Mouse (Mus musculus) right cerebral cortex, adult 2 months (tissue): Measurements from ENCODE around the gene Card11.
A peak's percentile ranks its signal among the peaks of the same experiment; 100 is the strongest.

ENCODE experiments used
- DNase-seq, 2 experiments: peaks; one replicate each; pipeline ENCODE4 v3.0.0; 2021 to 2022; ENCODE audit warnings: low spot score in 2 of 2

Card11 gene

DNA sequence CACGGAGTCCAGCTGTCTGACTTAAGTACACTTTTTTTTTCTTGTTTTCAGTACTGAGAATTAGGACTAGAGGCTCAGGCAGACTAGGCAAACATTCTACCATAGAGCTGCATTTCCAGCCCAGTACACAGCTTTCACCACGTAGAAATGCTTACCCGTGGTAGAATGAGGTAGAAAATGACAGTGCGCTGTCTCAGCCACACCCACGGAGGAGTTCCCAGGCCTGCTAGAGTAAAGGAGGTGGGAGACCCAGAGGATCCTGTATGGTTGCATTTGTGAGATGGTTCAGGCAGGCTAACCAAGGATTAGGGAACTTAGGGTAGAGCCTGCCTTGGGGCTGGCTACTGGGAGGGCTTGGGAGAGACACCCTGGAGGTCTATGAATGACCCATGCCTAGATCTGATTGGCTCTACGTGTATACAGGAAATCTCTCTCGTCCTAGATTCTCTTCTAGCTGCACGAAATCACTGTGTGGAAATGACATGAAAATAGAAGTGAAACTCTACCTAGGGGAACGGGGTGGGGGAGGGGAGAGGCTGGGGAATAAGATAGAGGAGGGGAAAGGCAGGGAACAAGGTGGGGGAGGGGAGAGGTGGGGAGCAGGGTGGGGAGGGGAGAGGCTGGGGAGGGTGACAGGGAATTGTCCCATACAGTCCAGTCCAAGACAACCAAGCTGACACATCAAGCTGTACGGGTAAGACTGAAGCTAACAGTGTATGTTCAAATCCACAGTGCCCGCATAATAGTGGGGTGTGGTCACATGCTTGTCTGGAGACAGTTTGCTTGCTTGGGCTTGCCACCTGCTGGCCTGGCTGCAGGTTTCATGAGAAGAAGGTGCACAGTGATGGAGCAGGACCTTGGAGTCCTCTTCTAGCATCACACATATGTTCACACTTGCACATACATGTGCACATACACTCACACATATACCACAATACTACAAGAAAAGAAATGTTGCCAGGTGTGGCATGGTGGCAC is 8.0 kb downstream of the Card11 start:
- no peak for DNase-seq

DNA sequence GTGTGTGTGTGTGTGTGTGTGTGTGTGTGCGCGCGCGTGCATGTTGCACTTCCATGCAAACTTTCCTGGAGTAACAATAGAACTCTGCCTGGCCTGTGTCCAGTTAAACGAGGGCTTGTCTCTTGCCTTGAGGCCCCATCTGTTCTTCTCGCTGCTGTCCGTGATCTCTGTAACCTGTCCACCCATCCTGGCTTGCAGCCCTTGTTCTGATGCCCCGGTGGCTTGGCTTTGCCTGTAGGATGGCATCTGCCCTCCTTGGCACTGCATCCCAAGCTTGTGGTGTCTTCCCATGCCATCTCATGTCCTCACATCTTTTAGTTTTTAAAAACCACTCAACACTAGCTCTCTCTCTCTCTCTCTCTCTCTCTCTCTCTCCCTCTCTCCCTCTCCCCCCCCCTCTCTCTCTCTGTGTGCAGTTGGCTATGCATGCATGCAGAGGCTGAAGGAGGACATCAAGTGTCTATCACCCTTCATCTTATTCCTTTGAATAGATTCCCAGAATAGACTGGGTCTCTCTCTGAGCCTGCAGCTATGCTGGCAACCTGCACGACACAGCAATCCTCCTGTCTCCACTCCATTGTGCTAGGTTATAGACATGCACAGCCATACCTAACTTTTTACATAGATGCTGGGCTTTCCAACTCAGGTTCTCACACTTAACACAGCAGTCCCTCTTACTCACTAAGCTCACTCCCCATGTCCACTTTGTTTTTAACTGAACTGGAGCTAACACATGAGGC is 14.9 kb downstream of the Card11 start:
- DNase-seq, result no peak

DNA sequence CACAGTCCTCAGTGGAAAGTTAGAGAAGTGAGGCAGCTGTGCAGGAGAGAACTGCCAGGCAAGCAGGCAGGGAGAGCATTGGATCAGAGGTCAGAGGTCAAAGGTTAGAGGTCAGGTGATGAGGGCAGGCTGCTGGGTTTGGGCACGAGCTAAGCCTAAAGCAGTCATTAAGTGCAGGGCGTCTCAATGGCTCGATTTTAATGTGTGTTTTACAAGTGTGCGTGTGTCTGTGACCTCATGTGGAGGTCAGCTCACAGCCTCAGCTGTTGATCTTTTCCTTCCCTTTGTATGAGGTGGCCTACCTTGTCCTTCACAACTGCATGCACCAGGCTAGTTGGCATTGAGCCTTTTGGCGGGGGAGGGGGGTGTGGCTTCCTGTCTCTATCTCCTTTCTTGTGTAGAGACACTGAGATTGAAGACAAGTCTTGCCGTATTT is 19.0 kb downstream of the Card11 start:
- no peak for DNase-seq

DNA sequence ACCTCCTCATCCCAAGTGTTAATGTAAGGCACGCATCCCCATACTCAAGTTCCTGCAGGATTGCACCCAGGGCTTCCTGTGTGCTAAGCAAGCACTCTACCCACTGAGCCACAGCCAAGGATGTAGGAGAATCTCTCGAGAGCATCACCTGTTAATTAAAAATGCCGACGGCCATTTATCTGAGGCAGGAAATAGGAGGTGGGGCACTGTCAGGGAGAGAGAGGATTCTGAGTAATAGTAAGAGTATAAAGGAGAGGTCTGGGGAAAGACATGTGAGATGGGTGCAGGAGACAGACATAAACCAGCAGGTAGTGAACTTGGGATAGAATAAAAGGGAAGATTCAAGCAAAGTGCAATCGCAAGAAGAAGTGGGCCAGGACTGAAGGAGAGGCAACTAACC is 19.6 kb downstream of the Card11 start:
- DNase-seq, result no peak

DNA sequence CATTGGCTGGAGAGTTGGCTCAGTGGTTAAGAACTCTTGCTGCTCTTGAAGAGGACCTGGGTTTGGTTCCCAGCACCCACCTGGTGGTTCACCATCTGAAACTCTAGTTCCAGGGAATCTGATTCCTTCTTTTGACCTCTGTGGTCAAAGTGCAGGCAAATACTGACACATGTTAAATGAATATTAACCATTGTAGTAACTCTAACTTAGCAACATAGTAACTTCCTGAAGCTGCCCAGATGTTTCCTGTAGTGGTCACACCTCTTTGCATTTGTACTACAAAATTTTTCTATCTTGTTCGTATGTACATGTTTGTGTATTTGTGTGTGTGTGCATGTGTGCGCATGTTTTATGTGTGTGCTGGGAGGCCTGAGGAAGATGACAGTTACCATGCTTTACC is 20.3 kb downstream of the Card11 start:
- DNase-seq, result no peak

DNA sequence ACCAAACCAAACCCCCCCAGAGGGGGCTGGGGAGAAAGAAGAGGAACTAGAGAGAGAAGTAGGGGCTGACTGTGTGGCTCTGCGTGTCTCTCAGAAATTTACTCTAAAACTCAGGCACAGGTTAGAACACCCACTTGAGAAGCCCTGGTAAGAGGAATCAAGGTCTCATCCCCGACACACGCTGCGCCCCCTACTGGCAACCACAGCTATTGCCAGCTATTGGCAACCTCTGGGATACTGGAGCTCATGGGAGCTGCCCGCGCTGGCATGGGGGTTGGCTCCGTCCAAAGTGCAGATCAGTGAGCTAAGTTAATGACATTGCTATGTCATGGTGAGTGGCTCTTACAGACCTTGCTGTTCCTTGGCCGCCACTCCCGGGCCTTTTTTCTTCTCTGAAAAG is 37.4 kb downstream of the Card11 start:
- peak; percentile 55 to 56 for DNase-seq

DNA sequence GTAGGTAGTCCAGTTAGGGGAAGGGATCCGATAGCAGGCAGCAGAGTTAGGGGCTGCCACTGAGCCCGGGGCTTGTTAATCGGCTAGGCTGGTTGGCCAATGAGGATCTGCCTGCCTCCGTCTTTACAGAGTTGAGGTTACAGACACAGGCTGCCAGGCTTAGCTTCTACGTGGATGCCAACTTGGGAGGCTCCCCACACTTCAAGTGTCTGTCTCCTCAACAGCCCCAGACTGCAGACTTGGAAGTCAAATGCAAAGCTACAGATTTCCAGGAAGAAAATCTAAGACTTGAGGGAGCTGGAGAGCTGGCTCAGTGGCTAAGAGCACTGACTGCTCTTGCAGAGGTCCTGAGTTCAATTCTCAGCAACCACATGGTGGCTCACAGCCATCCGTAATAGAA is 39.6 kb downstream of the Card11 start:
- DNase-seq, result no peak

DNA sequence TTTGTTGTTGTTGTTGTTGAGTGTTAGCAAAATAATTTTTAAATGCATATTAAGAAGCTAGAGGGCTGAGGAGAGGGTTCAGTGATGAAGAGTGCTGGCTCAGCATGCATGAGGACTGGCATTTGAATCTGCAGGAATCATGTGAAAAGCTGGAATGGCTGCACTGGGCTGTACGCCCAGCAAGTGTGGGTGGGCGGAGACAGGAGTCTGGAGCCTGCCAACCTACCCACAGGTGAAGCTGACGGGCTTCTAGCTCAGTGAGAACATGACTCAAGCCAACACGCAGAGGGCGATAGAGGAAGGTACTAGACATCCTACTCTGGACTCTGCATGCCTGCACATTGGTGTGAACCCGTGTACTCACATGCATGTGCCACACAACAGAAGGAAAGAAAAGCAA is 41.2 kb downstream of the Card11 start:
- DNase-seq, result peak; percentile 63 to 75

DNA sequence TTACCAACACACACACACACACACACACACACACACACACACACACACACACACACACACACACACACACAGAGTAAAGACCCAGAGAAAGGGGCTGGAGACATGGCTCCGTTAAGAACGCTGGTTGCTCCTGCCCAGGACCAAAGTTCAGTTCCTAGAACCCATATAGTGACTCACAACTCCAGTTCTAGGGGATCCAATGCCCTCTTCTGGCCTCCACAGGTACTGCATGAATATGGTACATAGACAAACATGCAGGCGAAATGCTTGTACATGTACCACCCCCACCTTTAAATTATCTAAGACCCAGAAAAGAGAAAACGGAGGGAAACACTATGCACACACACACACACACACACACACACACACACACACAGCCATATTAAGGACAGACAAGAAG is 43.3 kb downstream of the Card11 start:
- no peak for DNase-seq

DNA sequence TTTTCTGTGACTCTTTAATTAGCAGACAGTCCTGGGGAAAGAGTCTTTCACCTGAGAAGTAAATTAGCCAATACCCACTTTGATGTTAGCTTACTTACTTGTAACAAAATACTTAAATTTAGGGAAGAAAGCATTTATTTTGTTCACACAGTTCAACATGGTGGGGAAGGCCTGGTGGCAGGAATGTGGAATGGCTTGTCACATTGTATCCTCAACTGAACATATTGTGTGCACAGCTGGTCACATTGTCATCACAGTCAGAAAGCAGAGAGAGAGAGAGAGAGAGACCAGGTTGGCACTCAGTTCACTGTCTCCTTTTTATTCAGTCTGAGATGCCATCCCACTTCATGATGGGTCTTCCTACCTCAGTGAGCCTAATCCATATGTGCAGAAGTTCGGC is 44.7 kb downstream of the Card11 start:
- DNase-seq, result no peak

DNA sequence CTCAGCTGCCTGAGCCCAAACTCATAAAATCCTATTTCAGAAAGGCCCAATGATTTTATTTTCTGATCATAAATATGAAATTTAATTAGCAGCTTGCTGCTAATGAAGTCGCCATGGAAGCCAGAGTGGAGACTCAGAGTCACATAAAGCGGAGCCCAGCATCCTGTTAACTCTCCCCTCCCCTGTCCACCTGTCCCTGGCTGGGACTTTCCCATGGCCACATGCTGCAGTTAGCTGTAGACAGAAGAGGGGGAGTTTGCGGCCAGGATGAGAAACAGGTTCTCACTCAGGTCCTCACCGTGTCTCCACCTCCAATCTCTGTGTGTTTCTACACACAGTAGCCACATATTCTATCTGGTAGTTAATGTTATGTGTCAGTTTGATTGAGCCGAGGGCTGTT is 48.6 kb downstream of the Card11 start:
- DNase-seq, result no peak

DNA sequence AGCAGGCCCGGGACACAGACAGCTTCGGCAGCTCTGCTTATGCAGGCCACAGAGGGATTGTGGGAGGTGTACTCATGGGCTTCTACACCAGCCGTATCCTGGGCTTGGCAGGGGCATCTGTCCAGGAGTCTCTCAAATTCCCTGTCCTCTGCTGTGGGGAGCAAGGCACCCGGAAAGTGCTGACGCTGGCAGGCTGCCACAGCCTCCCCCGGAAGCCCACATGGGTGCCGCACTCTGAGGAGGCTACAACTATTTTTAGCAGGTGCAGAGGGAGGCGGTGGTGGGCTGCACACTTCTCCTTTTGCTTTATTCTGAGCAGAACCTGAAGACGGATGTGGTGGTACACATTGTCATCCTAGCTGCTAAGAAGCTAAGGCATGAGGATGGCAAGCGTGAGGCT is 52.4 kb downstream of the Card11 start:
- peak; percentile 71 to 77 for DNase-seq

DNA sequence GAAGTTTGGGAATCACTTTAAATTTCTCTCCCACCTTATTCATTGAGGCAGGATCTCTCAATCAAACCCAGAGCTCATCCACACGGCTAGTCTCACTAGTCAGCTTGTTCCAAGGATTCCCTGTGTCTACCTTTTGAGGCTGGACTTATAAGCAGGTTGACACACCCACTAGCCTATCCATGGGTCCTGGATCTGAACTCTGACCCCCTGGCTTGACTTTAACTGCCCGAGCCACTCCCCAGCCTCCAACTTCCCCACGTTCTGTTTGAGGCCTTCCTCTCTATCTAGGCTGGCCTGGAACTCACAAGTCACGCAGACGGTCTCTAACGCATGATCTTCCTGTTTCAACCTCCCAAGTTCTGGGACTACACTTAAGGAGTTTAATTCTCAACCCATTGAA is 54.3 kb downstream of the Card11 start:
- no peak for DNase-seq

DNA sequence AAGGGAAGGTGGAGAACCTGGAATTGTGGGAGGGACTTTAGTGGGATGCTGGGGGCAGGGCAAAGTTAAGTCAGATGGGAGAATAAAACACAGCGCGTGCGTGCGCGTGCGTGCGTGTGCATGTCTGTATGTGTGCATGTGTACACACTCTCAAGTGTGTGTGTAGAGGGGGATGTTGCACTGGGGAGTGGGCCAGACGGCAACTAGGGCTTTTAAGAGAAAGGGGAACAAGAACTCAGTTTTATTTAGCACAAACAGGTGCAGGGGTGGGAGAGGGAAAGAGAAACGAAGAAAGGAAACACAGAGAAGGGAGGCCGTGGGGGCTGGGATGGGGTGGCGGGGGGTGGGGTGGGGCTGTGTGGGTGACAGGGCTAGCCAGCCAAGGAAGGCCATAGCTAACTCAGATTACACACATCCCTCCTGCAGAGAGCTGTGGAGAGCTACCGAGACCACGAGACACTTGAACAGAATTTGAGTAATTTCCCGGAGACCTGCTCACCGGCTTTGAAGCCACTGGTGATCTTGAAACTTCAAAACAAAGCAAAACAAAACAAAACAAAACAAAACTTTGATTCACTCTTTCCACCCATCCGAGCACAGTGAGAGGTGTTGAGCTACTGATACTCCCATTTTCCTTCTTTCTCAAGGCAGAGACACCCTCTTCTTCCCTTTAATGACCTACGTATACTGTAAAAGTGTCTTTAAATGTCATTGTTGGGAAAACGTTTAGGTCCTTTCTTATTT is 55.8 kb downstream of the Card11 start:
- no peak for DNase-seq

DNA sequence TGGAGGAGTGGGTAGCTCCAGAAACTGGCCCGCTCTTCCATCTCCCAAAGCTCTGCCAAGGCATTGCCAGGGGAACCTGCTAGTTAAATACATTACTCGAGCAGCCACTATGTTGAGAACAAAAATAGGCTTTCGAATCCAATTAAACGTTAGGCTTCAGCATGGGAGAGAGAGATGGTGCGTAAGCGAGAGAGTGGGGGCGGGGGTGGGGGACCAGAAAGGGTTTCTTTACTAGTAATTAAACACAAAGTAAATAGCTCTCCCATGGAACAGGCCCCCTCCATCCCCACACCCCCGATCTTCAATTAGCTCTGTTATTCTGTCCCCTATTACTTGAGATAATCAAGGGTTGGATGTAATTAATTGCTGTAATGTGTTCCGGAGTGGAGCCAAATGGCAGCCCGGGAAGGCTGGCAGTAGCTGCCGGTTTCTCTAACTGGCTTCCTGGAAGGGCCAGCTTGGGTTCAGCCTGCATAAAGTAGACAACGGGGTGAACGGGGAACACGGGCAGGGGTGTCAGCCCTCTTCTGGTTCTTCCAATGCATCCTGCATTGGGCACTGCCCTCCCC is 59.4 kb downstream of the Card11 start:
- DNase-seq, result peak; percentile 41 to 56

DNA sequence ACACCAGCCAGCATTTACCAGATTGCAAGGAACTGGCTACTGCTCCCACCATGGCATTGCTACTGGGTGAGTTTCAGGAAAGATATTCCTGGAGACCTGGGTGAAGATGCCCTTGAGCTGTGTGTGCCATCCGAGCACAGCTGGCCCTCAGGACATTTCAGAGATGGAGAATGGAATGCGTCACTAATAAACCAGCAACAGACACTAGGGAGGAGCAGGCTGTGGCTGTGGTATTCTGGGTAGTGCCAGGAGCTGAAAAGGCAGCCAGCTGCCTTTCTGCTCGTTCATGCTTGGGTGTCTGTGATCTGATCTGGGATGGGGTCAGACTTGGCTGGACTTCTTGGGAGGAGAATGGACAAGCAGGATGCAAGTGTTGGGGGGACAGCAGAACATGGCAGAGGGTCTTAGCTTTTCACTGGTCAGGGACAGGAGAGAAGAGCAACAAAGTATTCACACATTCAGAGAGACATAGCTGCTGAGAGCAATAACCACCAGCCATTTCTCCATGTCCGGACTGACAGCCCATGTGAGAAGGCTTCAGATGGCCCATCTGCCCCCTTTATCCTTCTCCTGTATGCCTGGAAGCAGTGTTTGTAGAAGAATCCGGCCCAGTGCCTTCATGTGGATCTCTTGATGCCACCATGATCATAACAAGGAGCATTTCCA is 60.0 kb downstream of the Card11 start:
- DNase-seq, result no peak

DNA sequence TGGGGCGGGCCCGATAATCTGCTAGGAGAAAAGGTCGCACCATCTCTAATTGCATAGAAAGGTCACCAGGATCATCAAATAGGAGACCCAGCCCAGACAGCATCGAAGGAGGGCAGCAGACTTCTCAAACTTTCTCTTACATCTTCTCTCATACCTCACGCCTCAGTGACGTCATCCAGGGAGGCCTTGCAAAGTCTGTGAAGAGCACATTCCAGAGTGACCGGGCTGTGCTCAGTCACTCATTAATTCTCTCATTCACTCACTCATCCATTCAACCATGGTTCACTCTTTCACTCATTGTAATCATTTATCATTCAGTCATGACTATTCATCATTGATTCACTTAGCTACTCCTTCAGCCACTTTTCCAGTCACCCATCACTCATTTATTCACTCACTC is 63.6 kb downstream of the Card11 start:
- DNase-seq, result no peak

DNA sequence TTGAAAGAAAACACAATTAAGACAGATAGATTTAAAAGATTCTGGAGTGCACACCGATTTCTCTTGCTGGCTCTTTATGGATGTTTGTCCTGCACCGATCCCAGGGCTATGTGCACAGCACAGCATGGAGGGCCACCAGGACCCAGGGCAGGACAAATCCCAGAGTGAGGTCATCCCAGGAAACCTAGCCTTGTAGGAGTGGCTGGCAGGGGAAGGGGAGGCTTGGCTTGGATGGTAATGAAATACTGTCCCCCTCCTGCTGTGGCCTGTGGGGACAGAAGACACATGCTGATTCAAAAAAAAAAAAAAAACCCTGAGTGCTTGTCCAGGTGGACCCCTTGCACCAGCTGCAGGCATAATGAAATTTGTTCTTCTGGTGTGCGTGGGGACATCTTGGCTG is 64.5 kb downstream of the Card11 start:
- DNase-seq, result no peak

DNA sequence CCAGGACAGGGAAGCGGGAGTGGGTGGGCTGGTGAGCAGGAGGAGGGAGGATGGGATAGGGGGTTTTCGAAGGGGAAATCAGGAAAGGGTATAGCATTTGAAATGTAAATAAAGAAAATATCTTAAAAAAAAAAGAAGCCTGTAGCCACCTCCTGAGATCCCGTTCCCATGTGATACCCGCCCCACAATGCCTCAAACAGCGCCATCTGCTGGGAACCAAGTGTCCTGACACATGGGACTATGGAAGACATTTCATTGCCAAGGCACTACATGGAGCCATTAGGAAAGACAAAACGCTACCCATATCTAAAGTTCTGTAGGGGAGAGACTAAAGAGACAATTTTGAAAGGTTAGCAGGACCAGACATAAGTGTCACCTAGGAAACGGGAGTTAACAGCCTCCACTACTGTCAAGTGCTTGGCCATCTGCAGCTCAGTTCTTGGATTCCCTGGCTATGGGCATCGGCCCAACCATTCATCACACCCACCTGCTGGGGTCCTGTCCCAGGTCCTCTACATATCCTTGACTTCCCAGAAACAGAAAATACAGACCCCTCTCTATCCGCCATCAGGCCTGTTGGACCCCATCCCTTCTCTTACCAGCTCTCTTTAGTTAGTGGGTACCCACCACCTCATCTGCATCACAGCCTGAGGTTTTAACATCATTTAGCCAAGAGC is 65.6 kb downstream of the Card11 start:
- DNase-seq, result no peak

DNA sequence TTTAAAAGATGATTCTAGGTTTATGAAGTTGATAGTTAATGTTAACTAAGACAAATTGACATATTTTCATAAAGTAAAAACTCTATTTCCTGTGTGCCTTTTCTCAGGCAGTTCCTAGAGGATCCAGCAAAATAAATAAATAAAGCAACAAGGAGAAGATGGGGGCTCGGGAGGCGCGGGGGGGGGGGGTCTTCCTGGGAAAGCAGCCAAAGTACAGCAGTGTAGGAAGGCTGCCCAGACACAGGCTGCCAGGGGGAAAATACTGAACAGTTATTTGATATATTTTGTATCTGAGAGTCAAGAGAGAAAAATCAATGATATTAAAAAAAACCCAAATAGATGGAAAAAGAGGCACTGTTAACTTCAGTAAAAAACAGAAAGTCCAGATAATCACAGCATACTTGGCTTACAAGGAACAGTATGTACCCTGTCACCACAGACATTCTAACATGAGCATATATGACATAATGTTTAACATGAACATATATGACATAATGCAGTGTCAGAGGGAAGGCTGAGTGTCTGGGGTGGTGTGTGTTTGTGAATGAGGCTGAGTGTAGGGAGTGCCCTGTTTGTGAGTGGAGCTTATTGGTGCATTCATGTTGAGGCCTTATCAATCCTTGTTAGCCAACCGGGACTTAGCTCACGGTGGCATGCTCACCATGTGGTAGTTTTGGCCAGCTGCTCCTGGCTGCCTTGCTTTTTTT is 68.7 kb downstream of the Card11 start:
- no peak for DNase-seq
